Mouse (Mus musculus): ENCODE results near the gene Sgo1.

Gene Sgo1

GRCm38 (mm10) chr17:53654596-53654995, 34.5 kb downstream of the Sgo1 start:
- ATAC-seq (ENCODE audit: insufficient number of reproducible peaks, low FRiP score, low TSS enrichment) = no peak

GRCm38 (mm10) chr17:53650251-53650661, 38.9 kb downstream of the Sgo1 start:
- no peak for ATAC-seq (ENCODE audit: insufficient number of reproducible peaks, low FRiP score, low TSS enrichment)

GRCm38 (mm10) chr17:53643360-53643759, 45.8 kb downstream of the Sgo1 start:
- ATAC-seq (ENCODE audit: insufficient number of reproducible peaks, low FRiP score, low TSS enrichment) = no peak

GRCm38 (mm10) chr17:53631344-53631743, 57.8 kb downstream of the Sgo1 start:
- no peak for ATAC-seq (ENCODE audit: insufficient number of reproducible peaks, low FRiP score, low TSS enrichment)

GRCm38 (mm10) chr17:53628131-53628530, 61.0 kb downstream of the Sgo1 start:
- peak; percentile 58; the same call in 1 of the 2 replicates for ATAC-seq (ENCODE audit: insufficient number of reproducible peaks, low FRiP score, low TSS enrichment)

- no peak; the same call in 1 of the 2 replicates for ATAC-seq (ENCODE audit: insufficient number of reproducible peaks, low FRiP score, low TSS enrichment)
Observed at GRCm38 (mm10) chr17:53627497-53627896, 61.6 kb downstream of the Sgo1 start.

- no peak for ATAC-seq (ENCODE audit: insufficient number of reproducible peaks, low FRiP score, low TSS enrichment)
Observed at GRCm38 (mm10) chr17:53626160-53626559, 63.0 kb downstream of the Sgo1 start.
